Mouse (Mus musculus) limb, embryonic 12.5 days (tissue): ENCODE measurements at regions not wholly inside any gene's neighbourhood (a gene's known extent, or its start where the extent isn't known, plus 50 kb on each side); places are given as distances from the start of the nearest gene placed in this dataset.

ENCODE experiments used
- ATAC-seq: fragments of 200-750 bp; cut with Nextera tagmentation; 2 replicates; pipeline ENCODE4 v1.8.0; 2017; ENCODE audit warnings: low read depth, moderate TSS enrichment; ENCODE audit not compliant: insufficient number of reproducible peaks, insufficient read depth, low FRiP score, low TSS enrichment
- H3K27ac ChIP-seq: fragments of 300-500 bp; sonication (generic); 2 replicates; pipeline ENCODE4 v1.5.1; 2016; ENCODE audit warnings: mild to moderate bottlenecking, moderate library complexity
- H3K27me3 ChIP-seq: fragments of 300-500 bp; sonication (generic); 2 replicates; pipeline ENCODE4 v1.6.1; 2016; ENCODE audit warnings: mild to moderate bottlenecking, moderate library complexity
- H3K36me3 ChIP-seq: fragments of 300-500 bp; sonication (generic); 2 replicates; pipeline ENCODE4 v1.6.1; 2016; ENCODE audit warnings: mild to moderate bottlenecking, moderate library complexity
- H3K4me1 ChIP-seq: fragments of 300-500 bp; sonication (generic); replicated peaks from 2 replicates; pipeline ENCODE4 v1.6.1; 2016
- H3K4me2 ChIP-seq: fragments of 300-500 bp; sonication (generic); 2 replicates; pipeline ENCODE4 v1.6.1; 2016; ENCODE audit warnings: mild to moderate bottlenecking, moderate library complexity
- H3K4me3 ChIP-seq: fragments of 300-500 bp; sonication (generic); replicated peaks from 2 replicates; pipeline ENCODE4 v1.5.1; 2016; ENCODE audit warnings: mild to moderate bottlenecking
- H3K9ac ChIP-seq: fragments of 300-500 bp; sonication (generic); replicated peaks from 2 replicates; pipeline ENCODE4 v1.6.1; 2016; ENCODE audit warnings: mild to moderate bottlenecking, moderate library complexity
- H3K9me3 ChIP-seq: fragments of 300-500 bp; sonication (generic); 2 replicates; pipeline ENCODE4 v1.6.1; 2016; ENCODE audit warnings: mild to moderate bottlenecking, moderate library complexity
- WGBS: fragments of 180-500 bp; shearing (Covaris S2); methylation state at CpG from one replicate; pipeline ENCODE4 v1.1.7; 2016; 5-methylcytosine and 5-hydroxymethylcytosine counted together

GRCm38 (mm10) chr4:48770954-48771665 is 107.8 kb downstream of the Cavin4 start:
- H3K4me2 ChIP-seq, result peak overlapping the region; percentile 42

GRCm38 (mm10) chr4:48771836-48772235 is 108.5 kb downstream of the Cavin4 start:
- Histone ChIP-seq H3K4me3 (no peak overlapping the region), H3K36me3 (no peaks in the 10 kb centered on the region), H3K4me2 (no peak overlapping the region), H3K27me3 (no peaks in the 10 kb centered on the region), H3K27ac (0 out of 2 replicates have a peak overlapping the region, but pooled peaks have one; percentile 59), H3K4me1 (peaks cover 13% of the 10 kb centered on the region), H3K9me3 (no peaks in the 10 kb centered on the region), H3K9ac (no peak overlapping the region)
- 65% methylated on average over 8 of the region's 8 CpGs for WGBS
- no peak for ATAC-seq

More at GRCm38 (mm10) chr4:48770954-48771665, 107.8 kb downstream of the Cavin4 start:
- Histone ChIP-seq H3K9ac (no peak overlapping the region), H3K36me3 (no peaks in the 10 kb centered on the region), H3K9me3 (no peaks in the 10 kb centered on the region), H3K27me3 (no peaks in the 10 kb centered on the region), H3K4me1 (peaks cover 13% of the 10 kb centered on the region), H3K4me3 (peak overlapping the region; percentile 3; the same call in 1 of the 2 replicates), H3K27ac (peak overlapping the region; percentile 59)
- peak; percentile 88 for ATAC-seq
- WGBS, result 24% methylated on average over 14 of the region's 14 CpGs

- Histone ChIP-seq H3K9ac (no peak overlapping the region), H3K4me2 (no peak overlapping the region), H3K27ac (no peak overlapping the region), H3K27me3 (no peaks in the 10 kb centered on the region), H3K36me3 (no peaks in the 10 kb centered on the region), H3K4me3 (no peak overlapping the region), H3K9me3 (no peaks in the 10 kb centered on the region), H3K4me1 (peaks cover 9% of the 10 kb centered on the region; the same call in 1 of the 2 replicates)
- 63% methylated on average over 12 of the region's 12 CpGs for WGBS
- ATAC-seq, result no peak
Measured at GRCm38 (mm10) chr4:48779202-48779905, 116.0 kb downstream of the Cavin4 start.

DNA sequence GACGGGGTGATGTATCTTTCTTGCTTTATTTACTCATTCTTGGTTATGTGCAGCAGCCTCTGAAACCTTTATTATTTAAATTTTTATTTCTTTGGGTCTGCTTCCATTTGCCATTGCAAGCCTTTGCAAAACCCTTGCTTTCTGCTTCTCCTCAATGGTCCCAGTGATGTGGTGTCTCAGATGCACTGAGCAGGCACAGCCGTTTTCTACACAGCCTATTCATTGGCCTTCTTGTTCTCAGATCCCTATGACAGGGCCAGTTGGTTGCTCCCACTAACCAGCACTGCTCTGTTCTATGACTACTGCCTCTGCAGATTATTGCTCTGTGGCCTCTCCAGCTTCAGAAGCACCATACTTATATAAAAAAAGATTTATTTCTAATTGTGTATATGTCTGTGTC is 116.6 kb downstream of the Cavin4 start:
- Histone ChIP-seq H3K27ac (no peak overlapping the region), H3K9me3 (no peaks in the 10 kb centered on the region), H3K36me3 (no peaks in the 10 kb centered on the region), H3K4me3 (no peak overlapping the region), H3K9ac (no peak overlapping the region), H3K27me3 (no peaks in the 10 kb centered on the region), H3K4me2 (no peak overlapping the region), H3K4me1 (peaks cover 9% of the 10 kb centered on the region; the same call in 1 of the 2 replicates)
- no peak for ATAC-seq
- 81% methylated on average over 2 of the region's 2 CpGs for WGBS

- WGBS, result 59% methylated on average over 4 of the region's 4 CpGs
- Histone ChIP-seq H3K4me2 (no peak overlapping the region), H3K27me3 (no peaks in the 10 kb centered on the region), H3K4me1 (peaks cover 9% of the 10 kb centered on the region; the same call in 1 of the 2 replicates), H3K27ac (no peak overlapping the region), H3K36me3 (no peaks in the 10 kb centered on the region), H3K9me3 (no peaks in the 10 kb centered on the region), H3K9ac (no peak overlapping the region), H3K4me3 (no peak overlapping the region)
- ATAC-seq, result no peak
Measured at GRCm38 (mm10) chr4:48781099-48781498, 117.8 kb downstream of the Cavin4 start.

GRCm38 (mm10) chr4:48782686-48783085 is 119.4 kb downstream of the Cavin4 start:
- H3K27ac ChIP-seq, result no peak overlapping the region
- peaks cover 9% of the 10 kb centered on the region; the same call in 1 of the 2 replicates for H3K4me1 ChIP-seq
- 75% methylated on average over 3 of the region's 3 CpGs for WGBS
- ATAC-seq, result no peak
- no peaks in the 10 kb centered on the region for H3K27me3 ChIP-seq
- no peak overlapping the region for H3K4me3 ChIP-seq
- no peaks in the 10 kb centered on the region for H3K9me3 ChIP-seq
- H3K36me3 ChIP-seq, result no peaks in the 10 kb centered on the region
- H3K4me2 ChIP-seq, result no peak overlapping the region
- no peak overlapping the region for H3K9ac ChIP-seq

DNA sequence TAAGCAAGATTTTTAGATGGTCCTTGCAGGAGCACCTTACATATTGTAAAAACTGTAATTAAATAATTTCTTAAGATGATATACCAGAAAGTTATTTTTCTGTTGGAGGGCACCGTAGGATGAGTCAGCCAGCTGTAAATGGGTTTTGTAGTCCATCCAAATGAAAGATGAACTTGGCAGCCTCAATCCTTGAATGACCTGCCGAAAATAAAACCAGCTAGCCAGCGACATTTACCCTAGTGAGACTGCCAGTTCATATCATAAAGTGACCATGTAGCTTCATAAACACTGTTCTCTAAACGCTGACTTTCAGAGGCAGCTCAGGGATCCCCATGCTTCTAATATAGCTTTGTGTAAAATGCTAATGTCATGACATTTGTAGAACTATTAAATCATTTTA is 127.8 kb downstream of the Cavin4 start:
- no peaks in the 10 kb centered on the region for H3K4me1 ChIP-seq
- ATAC-seq, result no peak
- H3K4me3 ChIP-seq, result no peak overlapping the region
- no peak overlapping the region for H3K27ac ChIP-seq
- H3K4me2 ChIP-seq, result no peak overlapping the region
- WGBS, result 81% methylated on average over 4 of the region's 4 CpGs
- H3K9me3 ChIP-seq, result no peaks in the 10 kb centered on the region
- H3K9ac ChIP-seq, result no peak overlapping the region
- no peaks in the 10 kb centered on the region for H3K27me3 ChIP-seq
- no peaks in the 10 kb centered on the region for H3K36me3 ChIP-seq

GRCm38 (mm10) chr4:48803777-48804176 is 140.5 kb downstream of the Cavin4 start:
- H3K4me3 ChIP-seq, result no peak overlapping the region

GRCm38 (mm10) chr4:48808571-48808970 is 145.3 kb downstream of the Cavin4 start:
- WGBS, result 89% methylated on average over 4 of the region's 4 CpGs
- ATAC-seq, result no peak

More at GRCm38 (mm10) chr4:48803777-48804176, 140.5 kb downstream of the Cavin4 start:
- no peaks in the 10 kb centered on the region for H3K4me1 ChIP-seq
- H3K36me3 ChIP-seq, result no peaks in the 10 kb centered on the region
- H3K9ac ChIP-seq, result no peak overlapping the region
- no peaks in the 10 kb centered on the region for H3K27me3 ChIP-seq
- H3K9me3 ChIP-seq, result no peaks in the 10 kb centered on the region
- ATAC-seq, result no peak
- no peak overlapping the region for H3K27ac ChIP-seq
- H3K4me2 ChIP-seq, result no peak overlapping the region
- WGBS, result 82% methylated on average over 3 of the region's 3 CpGs

GRCm38 (mm10) chr4:48833718-48834117 is 170.4 kb downstream of the Cavin4 start:
- Histone ChIP-seq H3K27me3 (no peaks in the 10 kb centered on the region), H3K4me2 (no peak overlapping the region), H3K27ac (no peak overlapping the region), H3K4me1 (no peaks in the 10 kb centered on the region), H3K36me3 (no peaks in the 10 kb centered on the region), H3K4me3 (no peak overlapping the region), H3K9ac (no peak overlapping the region), H3K9me3 (no peaks in the 10 kb centered on the region)
- no peak for ATAC-seq
- WGBS, result 73% methylated on average over 2 of the region's 2 CpGs

More at GRCm38 (mm10) chr4:48808571-48808970, 145.3 kb downstream of the Cavin4 start:
- no peaks in the 10 kb centered on the region for H3K9me3 ChIP-seq
- no peak overlapping the region for H3K4me2 ChIP-seq
- no peak overlapping the region for H3K27ac ChIP-seq
- H3K4me1 ChIP-seq, result no peaks in the 10 kb centered on the region
- H3K27me3 ChIP-seq, result no peaks in the 10 kb centered on the region
- no peak overlapping the region for H3K4me3 ChIP-seq
- H3K36me3 ChIP-seq, result no peaks in the 10 kb centered on the region
- no peak overlapping the region for H3K9ac ChIP-seq

DNA sequence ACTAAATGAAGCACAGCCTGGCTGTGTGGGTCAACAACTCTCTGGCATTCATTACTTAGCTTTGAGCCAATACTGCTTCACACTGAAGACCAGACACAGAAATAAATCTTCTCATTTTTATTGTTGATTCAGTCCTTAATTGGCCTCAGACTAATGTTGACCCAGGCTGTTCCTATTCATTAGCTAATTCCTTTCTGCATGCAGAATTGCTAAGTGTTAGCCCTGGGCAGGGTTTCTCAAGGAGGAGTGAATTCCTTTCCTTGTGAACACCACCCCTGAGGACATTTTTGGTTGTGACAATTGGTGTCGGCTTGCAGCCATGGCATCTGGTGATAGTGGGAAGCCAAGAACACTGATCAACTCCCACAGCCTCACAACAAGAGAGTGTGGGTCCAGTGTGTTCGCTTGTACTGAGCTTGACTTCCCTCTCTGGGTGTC is 179.5 kb downstream of the Cavin4 start:
- Histone ChIP-seq H3K4me3 (no peak overlapping the region), H3K9me3 (no peaks in the 10 kb centered on the region), H3K9ac (no peak overlapping the region), H3K4me2 (no peak overlapping the region), H3K27ac (no peak overlapping the region), H3K36me3 (no peaks in the 10 kb centered on the region), H3K27me3 (no peaks in the 10 kb centered on the region), H3K4me1 (no peaks in the 10 kb centered on the region; the same call in 1 of the 2 replicates)
- no peak for ATAC-seq
- WGBS, result 35% methylated on average over 2 of the region's 2 CpGs
